Mouse (Mus musculus) kidney, adult 2 months (tissue): Measurements from ENCODE around the gene Mlph.

Source experiments
- CTCF ChIP-seq: fragments of 200-500 bp; conservative IDR thresholded peaks from 2 replicates; pipeline ENCODE4 v1.5.1; 2011; ENCODE audit warnings: low read depth, mild to moderate bottlenecking, control low read depth, low read length, moderate library complexity, mixed read lengths; ENCODE audit not compliant: insufficient read depth, insufficient read length
- POLR2A ChIP-seq: fragments of 200-500 bp; IDR thresholded peaks from one replicate; pipeline ENCODE4 v1.6.1; 2011; ENCODE audit warnings: low read depth, low read length, control low read depth

GRCm38 (mm10) chr1:90896281-90896680, 18.6 kb upstream of the Mlph start:
- TF ChIP-seq CTCF (no peak), POLR2A (no peak)
